Mouse (Mus musculus) neural tube, embryonic 14.5 days (tissue): ENCODE measurements at regions not wholly inside any gene's neighbourhood (a gene's known extent, or its start where the extent isn't known, plus 50 kb on each side); places are given as distances from the start of the nearest gene placed in this dataset.
"Not testable (repeated sequence)": the region's sequence is repeated elsewhere in the genome, so short reads cannot be mapped to it uniquely, and the experiment has no call there.

Experiments used
- ATAC-seq: fragments of 200-750 bp; cut with Nextera tagmentation; 2 replicates; pipeline ENCODE4 v1.8.0; 2017; ENCODE audit warnings: low read depth, mild to moderate bottlenecking, moderate TSS enrichment, moderate library complexity
- H3K27ac ChIP-seq: fragments of 300-500 bp; sonication (generic); 2 replicates; pipeline ENCODE4 v1.5.1; 2014; ENCODE audit warnings: low read depth, mild to moderate bottlenecking, control low read depth, low read length, moderate library complexity, mixed read lengths
- H3K27me3 ChIP-seq: fragments of 300-500 bp; sonication (generic); 2 replicates; pipeline ENCODE4 v1.6.1; 2014; ENCODE audit warnings: low read length; ENCODE audit not compliant: control insufficient read depth, insufficient read depth
- H3K36me3 ChIP-seq: fragments of 300-500 bp; sonication (generic); 2 replicates; pipeline ENCODE4 v1.6.1; 2014; ENCODE audit warnings: low read length, mixed read lengths; ENCODE audit not compliant: control insufficient read depth, insufficient read depth
- H3K4me1 ChIP-seq: fragments of 300-500 bp; sonication (generic); 2 replicates; pipeline ENCODE4 v1.6.1; 2014; ENCODE audit warnings: low read length; ENCODE audit not compliant: control insufficient read depth, insufficient read depth
- H3K4me2 ChIP-seq: fragments of 300-500 bp; sonication (generic); 2 replicates; pipeline ENCODE4 v1.6.1; 2014; ENCODE audit warnings: mild to moderate bottlenecking, low read depth, low read length, control low read depth
- H3K4me3 ChIP-seq: fragments of 300-500 bp; sonication (generic); 2 replicates; pipeline ENCODE4 v1.5.1; 2014; ENCODE audit warnings: low read depth, low read length, control low read depth, mixed read lengths
- H3K9ac ChIP-seq: fragments of 300-500 bp; sonication (generic); replicated peaks from 2 replicates; pipeline ENCODE4 v1.6.1; 2014; ENCODE audit warnings: low read depth, mild to moderate bottlenecking, control low read depth, low read length, mixed read lengths
- H3K9me3 ChIP-seq: fragments of 300-500 bp; sonication (generic); 2 replicates; pipeline ENCODE4 v1.6.1; 2016; ENCODE audit warnings: low read length; ENCODE audit not compliant: control insufficient read depth
- WGBS: fragments of 180-500 bp; shearing (Covaris S2); extraction: QIAGEN DNeasy Blood & Tissue Kit; methylation state at CpG from one replicate; pipeline ENCODE4 v1.1.7; 2014; 5-methylcytosine and 5-hydroxymethylcytosine counted together

DNA sequence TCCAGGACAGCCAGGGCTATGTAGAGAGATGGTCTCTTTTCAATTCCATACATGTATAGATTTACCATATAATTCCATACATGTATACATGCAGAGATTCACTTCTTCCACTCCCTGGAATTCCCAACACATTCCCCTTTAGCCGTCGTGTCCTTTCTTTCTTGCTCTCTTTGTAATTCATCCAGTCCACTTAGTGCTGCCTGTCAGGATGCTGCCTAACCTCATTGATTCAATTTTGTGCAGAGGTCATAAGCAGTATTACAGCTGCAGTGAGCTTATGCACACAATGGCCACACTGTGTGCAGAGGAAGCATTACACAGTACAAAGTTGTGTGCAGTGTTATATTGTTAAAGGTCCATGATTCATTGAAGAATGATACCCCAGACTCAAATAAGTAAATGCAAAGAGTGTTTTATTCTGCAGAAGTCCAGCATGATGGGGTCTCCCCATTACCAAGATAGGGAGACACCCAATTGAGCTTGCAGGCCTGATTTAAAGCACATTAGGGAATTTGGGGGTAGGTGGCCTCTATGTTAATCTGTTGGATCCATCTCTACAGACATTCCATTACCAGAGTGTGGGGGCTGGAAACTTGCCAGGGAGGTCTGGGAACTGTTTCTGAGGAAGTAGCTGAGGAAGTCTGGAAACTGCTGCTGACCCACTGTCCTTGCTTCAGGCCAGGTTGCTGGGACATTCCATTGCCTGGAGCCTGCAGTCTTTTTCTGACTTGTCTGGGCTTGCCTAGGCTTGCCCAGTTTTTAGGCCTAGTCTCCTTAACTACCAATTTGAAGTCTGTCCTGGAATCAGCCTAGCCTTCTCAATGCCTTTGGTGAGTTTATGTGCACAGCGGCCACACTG lies 72.8 kb downstream of the Fam161a start:
- WGBS = 49% methylated on average over 3 of the region's 3 CpGs

DNA sequence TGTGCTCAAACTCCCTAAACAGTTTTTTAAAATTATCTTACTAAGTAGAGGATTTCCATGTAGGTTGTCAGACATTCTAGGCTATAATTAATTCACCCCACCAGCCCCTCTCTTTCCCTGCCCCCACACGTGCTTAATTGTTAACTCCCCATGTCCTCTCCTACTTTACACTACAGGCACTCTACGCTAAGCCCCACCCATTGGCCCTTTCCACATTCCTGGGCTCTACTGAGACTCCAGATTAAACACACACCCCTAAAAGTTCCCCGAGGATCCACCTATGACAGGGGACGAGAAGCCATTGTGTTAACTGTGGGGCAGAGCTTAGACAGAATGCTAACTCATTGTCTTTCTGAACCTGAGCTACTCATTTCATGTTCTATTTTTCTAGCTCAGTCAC lies 74.3 kb downstream of the Fam161a start:
- WGBS = 64% methylated on average over 4 of the region's 4 CpGs
- Histone ChIP-seq H3K27me3 (no peaks in the 10 kb centered on the region), H3K9ac (no peak overlapping the region), H3K4me1 (no peaks in the 10 kb centered on the region), H3K4me3 (no peak overlapping the region), H3K4me2 (no peak overlapping the region), H3K27ac (no peak overlapping the region), H3K9me3 (no peaks in the 10 kb centered on the region), H3K36me3 (no peaks in the 10 kb centered on the region)
- ATAC-seq = no peak

More for the DNA sequence above, 72.8 kb downstream of the Fam161a start:
- no peaks in the 10 kb centered on the region for H3K27me3 ChIP-seq
- no peak overlapping the region for H3K4me2 ChIP-seq
- no peaks in the 10 kb centered on the region for H3K36me3 ChIP-seq
- no peak overlapping the region for H3K9ac ChIP-seq
- no peak for ATAC-seq
- H3K9me3 ChIP-seq = no peaks in the 10 kb centered on the region
- H3K4me3 ChIP-seq = no peak overlapping the region
- H3K4me1 ChIP-seq = no peaks in the 10 kb centered on the region
- H3K27ac ChIP-seq = no peak overlapping the region

DNA sequence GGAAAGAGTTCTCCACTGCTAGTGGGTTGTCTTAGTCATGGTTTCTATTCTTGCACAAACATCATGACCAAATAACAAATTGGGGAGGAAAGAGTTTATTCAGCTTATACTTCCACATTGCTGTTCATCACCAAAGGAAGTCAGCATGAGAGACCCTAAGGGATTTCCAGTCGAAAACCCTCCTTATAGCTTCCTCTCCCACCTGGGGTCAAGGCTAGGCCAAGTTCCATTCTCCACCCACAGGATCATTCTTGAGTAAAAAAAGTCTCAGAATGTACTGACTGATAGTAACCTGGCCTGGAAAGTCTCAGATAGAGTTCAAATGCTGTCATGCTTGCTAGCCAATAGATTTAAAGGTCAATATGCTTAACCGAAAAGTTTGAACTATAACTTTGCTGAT lies 76.5 kb downstream of the Fam161a start:
- not testable (repeated sequence) for H3K27ac ChIP-seq, H3K36me3 ChIP-seq, H3K4me3 ChIP-seq, H3K27me3 ChIP-seq, H3K9me3 ChIP-seq, H3K4me2 ChIP-seq, H3K9ac ChIP-seq, ATAC-seq, H3K4me1 ChIP-seq
- 84% methylated on average over 2 of the region's 2 CpGs for WGBS

DNA sequence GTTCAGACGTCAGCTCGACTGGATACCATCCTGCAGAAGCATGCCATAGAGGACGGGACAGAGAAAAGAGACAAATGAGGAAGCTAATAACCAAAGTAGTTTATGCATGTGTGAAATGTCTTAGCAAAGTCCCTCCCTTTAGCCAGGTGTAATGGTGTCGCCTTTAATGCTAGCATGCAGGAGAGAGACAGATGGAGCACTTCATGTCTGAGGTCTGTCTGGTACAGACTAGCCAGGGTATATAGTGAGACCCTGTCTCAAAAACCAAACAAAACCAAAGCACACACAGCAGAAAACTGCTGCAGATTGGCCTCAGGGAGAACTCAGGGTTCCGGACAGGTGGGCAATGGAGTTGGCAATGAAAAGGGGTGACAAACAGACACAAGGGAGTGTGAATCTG lies 88.0 kb downstream of the Fam161a start:
- no peak overlapping the region for H3K9ac ChIP-seq
- H3K4me3 ChIP-seq = no peak overlapping the region
- no peak for ATAC-seq
- no peaks in the 10 kb centered on the region for H3K9me3 ChIP-seq
- H3K27me3 ChIP-seq = no peaks in the 10 kb centered on the region
- H3K4me1 ChIP-seq = no peaks in the 10 kb centered on the region
- no peaks in the 10 kb centered on the region for H3K36me3 ChIP-seq
- 76% methylated on average over 5 of the region's 5 CpGs for WGBS
- H3K27ac ChIP-seq = no peak overlapping the region
- H3K4me2 ChIP-seq = no peak overlapping the region

DNA sequence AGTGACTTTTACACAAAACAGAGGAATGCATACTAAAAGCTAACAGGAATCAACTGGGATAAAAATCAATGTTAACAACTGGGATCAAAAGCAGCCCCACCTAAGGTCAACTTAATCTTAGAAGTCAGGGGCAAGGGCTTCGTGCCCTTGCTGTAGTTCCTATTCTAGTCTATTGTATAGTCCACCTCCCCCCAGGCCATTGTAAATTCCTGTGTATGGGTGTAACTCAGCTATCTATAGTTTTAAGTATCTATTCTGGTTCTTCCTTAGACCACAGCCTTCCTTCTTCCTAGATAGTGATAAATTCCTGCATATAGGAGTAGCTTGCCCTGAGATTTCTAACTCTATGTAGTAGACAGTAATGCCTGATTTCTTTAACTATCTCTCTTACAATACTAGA lies 88.4 kb downstream of the Fam161a start:
- not testable (repeated sequence) for H3K27me3 ChIP-seq, H3K4me2 ChIP-seq, ATAC-seq, H3K27ac ChIP-seq, H3K4me3 ChIP-seq, H3K36me3 ChIP-seq, H3K9ac ChIP-seq, H3K4me1 ChIP-seq, H3K9me3 ChIP-seq
- 52% methylated on average over 1 of the region's 1 CpGs for WGBS

DNA sequence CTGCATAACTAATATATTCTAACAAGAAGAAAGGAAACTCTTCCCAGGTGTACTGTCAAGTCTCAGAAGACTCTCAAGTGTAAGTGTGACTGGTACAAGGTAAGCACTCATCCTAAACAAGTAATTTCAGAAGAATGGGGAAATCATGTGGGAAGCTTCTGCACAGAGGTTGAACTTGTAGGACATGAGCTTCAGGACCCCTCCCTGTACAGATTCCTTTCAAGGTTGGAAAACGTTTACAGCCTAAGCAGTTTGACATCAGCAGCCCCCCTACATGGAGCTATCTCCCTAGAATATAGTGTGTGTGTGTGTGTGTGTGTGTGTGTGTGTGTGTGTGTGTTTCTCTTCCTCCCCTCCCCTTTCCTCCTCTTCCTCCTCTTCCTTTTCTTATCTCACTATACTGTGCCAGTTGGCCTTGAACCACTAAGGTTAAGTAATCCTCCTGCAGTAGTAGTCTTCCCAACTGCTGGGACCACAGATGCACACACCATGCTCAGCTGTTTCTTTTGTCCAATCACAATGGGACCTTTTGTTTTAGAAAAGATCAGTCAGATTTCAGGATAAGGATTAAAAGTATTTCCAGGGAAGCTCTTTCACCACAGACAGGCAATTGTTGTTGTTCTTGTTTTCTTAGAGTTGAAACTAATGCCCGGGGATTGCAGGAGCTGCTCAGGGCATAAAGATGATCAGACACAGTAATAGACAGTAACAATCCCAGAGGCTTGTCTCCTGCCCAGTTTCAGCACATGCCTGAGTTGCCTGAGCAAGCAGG lies 89.3 kb downstream of the Fam161a start:
- Histone ChIP-seq H3K4me1 (no peaks in the 10 kb centered on the region), H3K4me2 (no peak overlapping the region), H3K9me3 (no peaks in the 10 kb centered on the region), H3K4me3 (no peak overlapping the region), H3K27ac (no peak overlapping the region), H3K27me3 (no peaks in the 10 kb centered on the region), H3K9ac (no peak overlapping the region), H3K36me3 (no peaks in the 10 kb centered on the region)
- WGBS = 67% methylated on average over 2 of the region's 2 CpGs
- no peak for ATAC-seq

DNA sequence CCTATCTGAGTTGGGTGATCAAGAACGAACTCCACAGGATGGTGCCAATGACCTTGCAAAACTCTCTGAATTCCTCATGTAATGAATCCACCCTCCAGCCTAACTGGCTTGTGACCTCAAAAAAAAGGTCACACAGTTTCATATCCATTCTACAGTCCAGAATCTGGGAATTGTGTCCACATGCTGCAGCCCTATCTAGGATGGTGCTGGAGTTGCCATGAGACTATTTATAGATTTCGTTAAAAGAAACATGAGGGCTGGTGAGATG lies 89.8 kb downstream of the Fam161a start:
- no peaks in the 10 kb centered on the region for H3K4me1 ChIP-seq
- no peaks in the 10 kb centered on the region for H3K36me3 ChIP-seq
- H3K9ac ChIP-seq = no peak overlapping the region
- no peaks in the 10 kb centered on the region for H3K27me3 ChIP-seq
- ATAC-seq = no peak
- no peak overlapping the region for H3K4me3 ChIP-seq
- H3K4me2 ChIP-seq = no peak overlapping the region
- WGBS = 78% methylated on average over 2 of the region's 2 CpGs
- no peak overlapping the region for H3K27ac ChIP-seq
- H3K9me3 ChIP-seq = no peaks in the 10 kb centered on the region

DNA sequence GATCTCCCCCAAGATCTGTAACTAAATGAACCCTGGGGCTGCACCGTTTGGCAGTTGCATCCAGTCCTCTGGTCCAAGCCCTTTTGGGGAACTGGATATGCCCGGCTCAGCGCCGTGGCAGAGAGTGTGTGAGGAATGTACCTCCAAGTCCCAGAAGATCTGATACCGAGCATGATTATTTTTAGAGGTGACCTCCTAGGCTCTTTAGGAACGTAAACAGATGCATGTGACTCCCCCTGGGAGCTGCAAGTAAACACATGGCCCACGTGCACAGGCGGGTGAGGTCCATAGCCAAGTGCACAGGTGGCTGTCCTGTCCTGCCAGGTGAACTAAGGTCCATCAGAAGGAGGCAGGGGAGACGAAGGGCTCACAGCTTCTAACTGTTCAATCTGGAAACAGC lies 107.3 kb downstream of the Fam161a start:
- whole genome bisulfite sequencing = 84% methylated on average over 9 of the region's 9 CpGs
- Histone ChIP-seq H3K4me2 (no peak overlapping the region), H3K27me3 (no peaks in the 10 kb centered on the region), H3K4me3 (no peak overlapping the region), H3K27ac (no peak overlapping the region), H3K36me3 (no peaks in the 10 kb centered on the region), H3K9me3 (no peaks in the 10 kb centered on the region), H3K4me1 (no peaks in the 10 kb centered on the region), H3K9ac (no peak overlapping the region)
- ATAC-seq = no peak

DNA sequence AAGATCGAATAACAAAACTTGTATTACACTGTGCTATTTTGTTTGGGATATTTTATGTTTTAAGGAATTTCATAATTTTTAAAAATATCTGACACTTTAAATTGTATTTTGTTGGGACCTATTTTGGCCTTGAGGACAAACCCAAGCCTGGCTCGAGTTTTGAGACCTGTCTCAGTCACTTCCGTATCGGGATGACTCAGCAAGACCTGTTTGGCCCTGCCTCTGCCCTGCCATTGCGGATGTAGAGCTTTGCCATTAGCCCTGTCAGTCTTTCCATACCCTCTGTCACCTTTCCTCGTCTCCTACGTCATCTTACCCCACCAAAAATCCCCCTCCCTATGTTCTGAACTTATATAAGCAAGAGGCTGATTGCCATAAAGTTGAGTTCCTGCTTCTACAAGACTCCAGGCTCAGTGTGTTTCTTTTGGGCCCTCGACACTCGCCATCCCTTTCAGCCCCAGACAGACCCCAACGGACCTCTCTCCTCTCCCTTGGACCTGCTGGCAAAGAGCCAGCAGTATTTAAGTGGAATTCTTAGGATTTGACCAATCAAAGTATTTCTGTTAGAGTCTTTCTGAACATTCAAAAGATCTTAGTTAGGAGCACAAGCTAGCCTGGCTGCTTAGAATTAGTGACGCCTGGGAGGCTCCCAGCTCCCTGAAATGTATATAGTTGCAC lies 113.3 kb downstream of the Fam161a start:
- Histone ChIP-seq H3K4me2 (no peak overlapping the region), H3K27ac (no peak overlapping the region), H3K4me1 (no peaks in the 10 kb centered on the region), H3K4me3 (no peak overlapping the region), H3K27me3 (no peaks in the 10 kb centered on the region), H3K9me3 (no peaks in the 10 kb centered on the region), H3K9ac (no peak overlapping the region), H3K36me3 (no peaks in the 10 kb centered on the region)
- ATAC-seq = no peak
- 90% methylated on average over 11 of the region's 11 CpGs for WGBS
